Mouse (Mus musculus) sigmoid colon, adult 10 weeks (tissue): ENCODE measurements around the gene Abcb10. TPM values are rescaled to one million over a fixed set of nuclear protein-coding genes. Genes with fewer than 3 reads are reported as not detected.

Experiments used
- polyA plus RNA-seq: library from polyadenylated mRNA; stranded (reverse); fragments of 350-450 nt; fragmentation: Illumina TruSeq; extraction: RNeasy Lipid Tissue Mini Kit (QIAGEN cat#74804); gene quantifications from one replicate; pipeline ENCODE4 v1.2.3, GENCODE M21; 2014; ENCODE audit warnings: low read depth, low replicate concordance

Abcb10 gene
- polyA plus RNA-seq = 9.9 TPM

DNA sequence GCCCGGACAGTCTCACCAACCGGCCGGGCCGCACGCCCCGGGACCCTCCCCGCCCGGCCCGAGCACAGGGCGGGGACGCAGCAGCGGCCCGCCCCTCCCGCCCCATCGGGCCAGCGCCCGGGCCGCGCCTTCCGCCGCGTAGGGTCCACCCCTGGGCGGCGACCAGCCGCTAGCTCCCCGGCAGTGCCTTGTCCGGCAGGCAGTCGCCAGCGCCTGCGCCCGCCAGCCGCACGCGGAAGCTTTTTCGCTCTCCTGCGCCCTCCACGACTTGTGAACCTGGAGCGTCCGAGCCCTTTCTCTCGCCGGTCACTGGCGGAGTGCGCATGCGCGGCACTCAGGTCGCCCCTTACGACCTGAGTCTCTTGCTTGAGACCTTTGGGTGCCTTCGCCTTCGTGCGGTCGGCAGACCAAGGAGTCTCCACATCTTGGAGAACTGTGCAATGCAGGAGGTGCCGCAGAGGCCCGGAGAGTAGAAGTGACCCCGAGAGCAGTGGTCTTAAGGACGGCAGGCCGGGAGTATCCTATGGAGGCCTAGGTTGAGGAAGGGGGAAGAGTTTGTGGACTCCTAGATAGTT lies at the start of gene Abcb10:
Gene Abcb10, minus strand, starts transcription at position 297 of the 575 bp plus-strand sequence.

DNA sequence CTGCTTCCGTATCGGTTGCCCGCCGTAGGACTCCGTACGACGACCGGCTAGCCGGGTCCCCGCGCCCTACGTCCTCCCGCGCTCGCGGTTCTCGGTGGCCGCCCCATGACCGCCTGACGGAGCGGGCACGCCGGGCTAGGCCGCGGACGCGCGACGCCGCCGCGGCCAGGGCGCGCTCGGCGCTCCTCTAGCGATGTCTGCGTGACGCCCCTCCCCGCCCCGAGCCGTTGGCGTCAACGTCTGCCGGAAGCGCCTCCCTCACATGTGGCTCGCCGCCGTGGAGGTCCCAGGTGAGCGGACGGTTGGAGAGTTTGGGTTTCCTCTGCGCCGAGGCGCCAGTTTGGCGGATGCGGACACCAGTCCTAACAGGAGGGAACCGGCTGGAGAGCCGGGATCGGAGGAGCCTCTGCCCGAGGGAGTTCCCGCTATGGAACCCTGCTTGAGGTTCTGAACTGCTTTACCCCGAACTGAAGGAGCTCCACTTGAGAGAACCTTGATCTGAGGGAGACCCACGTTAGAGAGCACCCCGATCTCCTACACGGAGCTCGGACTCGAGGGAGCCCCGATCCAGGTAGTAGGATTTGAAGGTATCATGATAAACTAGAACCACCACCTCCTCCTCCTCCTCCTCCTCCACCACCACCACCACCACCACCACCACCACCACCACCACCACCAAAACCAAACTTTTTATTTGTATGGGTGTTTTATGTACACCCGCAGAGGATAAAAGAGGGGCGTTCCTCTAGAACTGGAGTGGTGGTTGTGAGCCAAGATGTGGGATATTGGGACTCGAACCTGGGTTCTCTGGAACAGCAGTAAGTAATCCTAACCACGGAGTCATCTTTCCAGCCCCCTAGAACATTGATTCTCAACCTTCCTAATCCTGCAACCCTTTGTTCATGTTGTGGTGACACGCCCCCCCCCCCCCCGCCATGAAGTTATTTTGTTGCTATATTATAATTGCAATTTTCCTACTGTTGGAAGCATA lies 38.6 kb upstream of the Abcb10 start, which contains the start of the genes Taf5l and Urb2:
Gene Taf5l, minus strand, starts transcription at position 161 of the 991 bp plus-strand sequence.
Gene Urb2, plus strand, starts transcription at position 272 of the 991 bp plus-strand sequence.

GRCm38 (mm10) chr8:123948942-123949685 lies 33.8 kb downstream of the Abcb10 start, which contains the start of gene Nup133:
Gene Nup133 (minus strand): TSS chr8:123949265.

Other genes with a start within 250 kb of the Abcb10 start
- 16.3 TPM for gene Rab4a, start 177.1 kb downstream of the Abcb10 start, polyA plus RNA-seq
- 0.63 TPM for gene Ccsap, start 122.9 kb downstream of the Abcb10 start, polyA plus RNA-seq
- gene Acta1, start 88.4 kb downstream of the Abcb10 start, polyA plus RNA-seq = not detected
- 4.2 TPM for gene Nup133, start 33.9 kb downstream of the Abcb10 start, polyA plus RNA-seq
- 9.5 TPM for gene Taf5l, start 38.3 kb upstream of the Abcb10 start, polyA plus RNA-seq
- 4.8 TPM for gene Urb2, start 38.4 kb upstream of the Abcb10 start, polyA plus RNA-seq
- 7.5 TPM for gene Galnt2, start 248.3 kb upstream of the Abcb10 start, polyA plus RNA-seq